Mouse (Mus musculus): ENCODE results near the gene Prl2c2. TPM values are rescaled to one million over a fixed set of nuclear protein-coding genes. Genes with fewer than 3 reads are reported as not detected.
"Not testable (repeated sequence)": the region's sequence is repeated elsewhere in the genome, so short reads cannot be mapped to it uniquely, and the experiment has no call there.

Prl2c2 gene
- total RNA-seq (2017) = not detected in 3 replicates

DNA sequence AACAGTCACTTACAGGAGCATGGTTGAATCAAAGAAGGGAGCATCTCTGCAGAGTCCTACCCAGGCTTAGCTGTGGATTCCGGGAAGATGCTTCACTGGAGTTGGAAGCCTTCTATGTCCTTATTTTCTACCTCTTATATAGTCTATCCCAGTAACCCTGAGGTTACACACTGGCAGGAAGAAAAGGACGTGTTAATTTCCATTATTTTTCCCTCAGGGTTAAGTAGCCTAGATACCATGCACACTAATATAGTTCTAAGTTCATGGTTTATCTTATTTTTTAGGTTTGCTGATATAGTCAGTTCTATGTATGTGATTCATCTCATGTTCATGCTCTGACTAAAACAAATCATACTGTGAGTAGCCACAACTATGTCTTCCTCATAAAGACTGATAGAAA, at the start of gene Prl2c2:
Prl2c2 (minus strand) TSS at position 101 of the 400 bp plus-strand sequence.
- ATAC-seq (replicated peaks; ENCODE audit: insufficient number of reproducible peaks, low FRiP score, low TSS enrichment, poor library complexity, severe bottlenecking) = not testable (repeated sequence)

DNA sequence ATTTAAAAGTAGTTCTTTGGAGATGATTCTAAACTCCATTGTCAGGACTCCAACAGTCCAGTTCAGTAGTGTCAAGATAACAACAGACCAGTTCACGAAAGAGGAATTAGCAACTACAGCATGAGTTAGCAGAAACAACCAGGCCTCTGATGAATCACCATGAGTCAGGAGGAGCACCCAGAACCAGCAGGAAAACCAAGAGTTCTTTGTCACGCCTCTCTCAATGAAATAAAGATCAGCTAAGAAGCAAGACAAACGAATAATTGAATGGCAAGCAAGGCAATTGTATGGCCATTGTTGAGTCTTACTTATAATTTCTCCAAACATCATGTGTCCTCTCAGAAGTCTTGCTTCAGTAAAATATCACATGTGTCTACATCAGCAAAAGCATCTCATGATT, 20.7 kb upstream of the Prl2c2 start:
- not testable (repeated sequence) for ATAC-seq (replicated peaks; ENCODE audit: insufficient number of reproducible peaks, low FRiP score, low TSS enrichment, poor library complexity, severe bottlenecking)

DNA sequence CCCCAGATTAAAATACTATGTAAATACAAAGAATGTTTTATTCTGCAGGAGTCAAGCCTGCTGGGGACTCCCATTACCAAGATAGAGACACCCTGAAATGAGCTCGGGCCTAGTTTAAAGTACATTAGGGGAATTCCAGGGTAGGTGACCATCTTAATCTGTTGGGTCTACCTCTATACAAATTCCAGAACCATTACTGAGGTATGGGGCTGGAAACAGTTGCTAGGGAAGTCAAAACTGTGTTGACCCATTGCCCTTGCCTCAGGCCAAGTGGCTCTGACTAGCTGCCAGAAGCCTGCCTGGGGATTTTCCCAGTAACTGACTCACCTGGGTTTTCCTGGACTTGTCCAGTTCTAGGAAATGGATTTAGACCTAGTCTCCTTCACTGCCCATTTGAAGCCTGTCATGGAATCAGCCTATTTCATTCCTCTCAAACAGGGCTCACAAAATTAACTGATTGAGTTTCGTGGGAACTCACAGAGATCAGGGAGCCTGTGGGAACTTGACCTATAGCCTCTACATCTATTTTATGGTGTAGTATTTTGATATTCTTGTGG, 8.9 kb upstream of the Prl2c2 start:
- ATAC-seq (replicated peaks; ENCODE audit: insufficient number of reproducible peaks, low FRiP score, low TSS enrichment, poor library complexity, severe bottlenecking) = not testable (repeated sequence)

Other genes with a start within 250 kb of the Prl2c2 start
- gene Prl2c3, start 205.3 kb downstream of the Prl2c2 start, total RNA-seq (2017) = not detected in 3 replicates
- not detected in 3 replicates for gene Prl2c5, start 177.3 kb upstream of the Prl2c2 start, total RNA-seq (2017)

Data from monocyte, adult 5-6 weeks (primary cell).